Mouse (Mus musculus) embryo, embryonic 9.5 days (tissue): ENCODE results near the gene Psmg4.
A peak's percentile ranks its signal among the peaks of the same experiment; 100 is the strongest.

Experiments used
- DNase-seq: peaks from one replicate; pipeline ENCODE4 v3.0.0-alpha.2; 2017; ENCODE audit errors: extremely low spot score

Psmg4 gene

DNA sequence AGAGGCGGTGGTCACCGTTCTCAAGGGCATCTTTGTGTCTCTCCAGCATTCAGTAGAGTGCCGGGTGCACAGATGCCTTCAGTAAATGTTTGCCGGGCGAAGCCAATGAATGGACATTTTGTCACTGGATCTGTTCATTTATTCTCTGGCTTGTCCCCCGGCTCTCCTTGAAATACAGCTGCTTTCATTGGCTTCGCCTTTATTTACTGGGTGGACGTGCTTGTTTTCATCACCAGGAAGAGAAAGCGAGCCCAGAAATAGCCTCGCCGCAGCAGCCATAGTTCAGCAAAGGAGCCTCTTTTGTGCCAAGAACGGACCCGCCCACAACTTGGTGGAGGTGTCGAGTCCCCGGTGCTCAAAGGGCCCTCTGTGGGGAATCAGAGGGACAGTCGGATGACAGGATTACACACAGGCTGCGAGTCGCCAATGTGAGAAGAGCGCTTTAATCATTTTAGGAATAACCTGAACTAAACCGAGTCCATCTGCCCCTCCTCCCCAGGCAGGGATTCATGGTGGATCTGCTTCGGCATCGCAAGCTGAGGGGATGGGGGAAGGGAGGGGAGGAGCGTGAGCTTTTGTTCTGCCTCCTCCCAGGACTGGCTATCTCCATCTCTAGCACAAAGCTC, 13.9 kb upstream of the Psmg4 start:
- DNase-seq, result peak; percentile 87

DNA sequence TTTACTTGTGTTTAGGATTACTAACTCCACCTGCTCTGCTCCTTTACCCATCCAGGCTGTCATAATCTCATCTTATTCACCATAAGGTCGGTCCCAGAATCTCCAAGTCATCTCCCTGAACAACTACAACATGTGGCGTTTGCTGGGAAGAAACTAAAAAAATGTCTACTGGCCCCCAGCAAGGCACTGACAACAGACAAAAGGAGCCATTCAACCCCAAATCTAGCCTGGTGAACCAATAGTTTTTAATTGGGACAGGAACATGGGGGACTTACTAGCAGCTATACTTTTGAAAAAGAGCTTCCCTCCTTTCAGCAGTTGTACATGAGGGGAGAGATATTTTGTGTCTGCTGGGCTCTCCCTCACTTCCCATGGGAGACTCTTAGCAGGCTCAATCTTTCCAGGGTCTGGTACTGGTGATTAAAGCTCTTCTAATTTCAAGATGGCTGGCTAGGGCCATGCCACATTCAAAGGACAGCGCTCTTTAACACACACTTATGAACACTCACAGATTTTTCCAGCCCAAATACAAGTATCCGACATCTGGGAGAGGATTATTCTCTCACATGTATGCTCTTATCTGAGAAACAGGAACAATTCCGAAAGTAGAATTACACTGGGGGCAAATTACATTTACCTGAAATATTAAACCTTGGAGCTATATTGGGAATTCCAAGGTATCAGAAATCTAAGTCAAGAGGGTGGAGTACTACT, 13.1 kb upstream of the Psmg4 start:
- DNase-seq, result no peak

DNA sequence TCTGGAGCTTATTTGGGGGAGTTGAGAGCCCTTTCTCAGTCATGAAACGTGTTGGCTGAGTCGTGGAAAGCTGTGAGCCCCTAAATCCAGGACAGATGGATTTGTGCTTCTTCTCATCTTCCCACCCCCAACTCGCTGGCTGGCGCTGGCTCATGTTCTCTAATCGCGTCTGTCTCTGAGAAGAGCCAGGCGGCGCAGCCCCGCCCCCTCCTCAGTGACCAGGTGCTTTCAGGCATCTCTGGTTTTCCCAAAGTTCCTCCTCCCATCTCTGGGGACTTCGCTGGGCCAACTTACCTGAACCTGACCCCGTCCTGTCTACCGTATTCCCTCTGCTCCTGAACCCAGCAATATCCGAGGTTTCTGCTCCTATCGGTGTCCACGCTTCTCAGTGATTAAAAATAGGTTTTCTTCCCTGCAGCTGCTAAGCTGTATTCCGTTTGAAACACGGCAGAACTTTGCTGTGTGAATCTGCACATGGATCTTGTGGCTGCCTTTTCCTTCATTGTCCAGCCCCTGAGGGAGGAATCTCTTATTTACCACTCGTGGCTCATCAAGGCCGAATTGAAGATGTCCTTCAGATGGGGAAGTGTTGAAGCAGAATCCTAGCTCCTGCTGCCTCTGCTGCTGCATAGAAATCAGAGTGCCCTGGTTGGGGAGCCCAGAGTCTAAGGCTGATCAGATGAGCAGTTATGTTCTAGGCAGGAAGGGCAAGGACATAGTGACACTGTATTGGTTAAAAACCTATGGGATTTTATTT, 12.3 kb upstream of the Psmg4 start:
- peak; percentile 66 for DNase-seq

DNA sequence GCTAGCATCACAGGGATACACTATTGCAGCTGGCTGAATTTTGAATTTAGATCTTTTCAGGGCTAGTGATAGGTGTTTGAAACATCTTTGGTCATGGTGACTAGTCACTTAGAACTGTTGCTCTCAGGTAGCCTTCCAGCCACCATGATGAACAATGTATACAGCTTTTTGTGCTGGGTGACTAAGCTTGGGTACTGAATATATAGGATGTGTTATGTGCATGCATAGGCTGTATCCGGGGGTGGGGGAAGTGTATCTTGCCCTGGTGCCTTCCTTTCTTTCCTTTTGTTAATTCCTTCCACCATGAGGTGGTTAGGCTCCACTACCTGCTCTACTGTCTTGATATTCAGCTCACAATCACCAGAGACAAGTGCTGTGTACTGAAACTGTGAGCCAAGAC, 11.3 kb upstream of the Psmg4 start:
- DNase-seq, result no peak

DNA sequence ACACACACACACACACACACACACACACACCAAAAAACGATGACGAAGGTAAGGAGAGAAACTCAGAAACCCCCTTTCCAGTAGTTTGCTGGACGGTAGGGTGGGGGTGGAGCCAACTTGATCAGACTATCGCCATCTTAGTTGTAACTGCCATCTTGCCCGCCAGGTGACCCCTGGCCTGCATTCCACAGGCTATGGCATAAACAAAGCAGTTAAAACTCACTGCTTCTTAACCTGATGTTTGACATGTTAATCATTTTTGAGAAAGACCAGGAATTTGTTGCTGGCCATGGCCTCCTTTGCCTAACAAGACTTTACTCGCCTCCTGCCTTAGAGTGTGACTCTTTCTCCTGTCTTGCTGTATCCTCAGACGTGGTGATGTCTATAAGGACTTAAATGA, 10.1 kb upstream of the Psmg4 start:
- DNase-seq, result no peak

DNA sequence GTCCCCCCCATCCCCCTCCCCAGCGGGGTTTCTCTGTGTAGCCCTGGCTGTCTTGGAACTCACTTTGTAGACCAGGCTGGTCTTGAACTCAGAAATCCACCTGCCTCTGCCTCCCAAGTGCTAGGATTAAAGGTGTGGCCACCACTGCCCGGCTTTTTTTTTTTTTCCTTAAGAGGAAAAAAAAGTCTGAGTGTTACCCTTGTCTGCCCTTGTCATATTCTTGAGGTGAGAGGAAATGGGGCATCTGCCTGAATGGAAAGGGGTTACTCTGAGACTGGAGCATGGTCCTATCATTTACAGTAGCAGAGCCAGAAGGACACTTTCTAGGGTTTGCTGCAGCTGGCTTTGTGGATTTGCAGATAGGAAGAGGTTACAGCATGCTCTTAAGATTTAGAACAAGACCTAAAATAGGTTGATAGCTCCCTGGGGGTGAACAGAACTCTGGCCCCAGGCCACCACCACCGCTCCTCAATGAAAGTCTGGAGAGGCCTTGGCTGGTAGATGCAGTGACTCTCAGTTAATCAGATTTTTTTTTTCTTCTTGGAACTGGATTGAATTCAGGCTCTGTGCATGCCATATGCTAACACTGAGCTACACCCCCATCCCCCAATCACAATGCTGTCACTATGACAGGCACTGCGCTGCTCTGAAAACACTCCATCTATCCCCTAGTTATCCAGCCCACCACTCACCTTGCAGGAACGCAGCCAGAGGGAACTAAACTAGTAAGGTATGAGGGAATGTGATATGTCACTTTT, 9.3 kb upstream of the Psmg4 start:
- DNase-seq, result no peak

DNA sequence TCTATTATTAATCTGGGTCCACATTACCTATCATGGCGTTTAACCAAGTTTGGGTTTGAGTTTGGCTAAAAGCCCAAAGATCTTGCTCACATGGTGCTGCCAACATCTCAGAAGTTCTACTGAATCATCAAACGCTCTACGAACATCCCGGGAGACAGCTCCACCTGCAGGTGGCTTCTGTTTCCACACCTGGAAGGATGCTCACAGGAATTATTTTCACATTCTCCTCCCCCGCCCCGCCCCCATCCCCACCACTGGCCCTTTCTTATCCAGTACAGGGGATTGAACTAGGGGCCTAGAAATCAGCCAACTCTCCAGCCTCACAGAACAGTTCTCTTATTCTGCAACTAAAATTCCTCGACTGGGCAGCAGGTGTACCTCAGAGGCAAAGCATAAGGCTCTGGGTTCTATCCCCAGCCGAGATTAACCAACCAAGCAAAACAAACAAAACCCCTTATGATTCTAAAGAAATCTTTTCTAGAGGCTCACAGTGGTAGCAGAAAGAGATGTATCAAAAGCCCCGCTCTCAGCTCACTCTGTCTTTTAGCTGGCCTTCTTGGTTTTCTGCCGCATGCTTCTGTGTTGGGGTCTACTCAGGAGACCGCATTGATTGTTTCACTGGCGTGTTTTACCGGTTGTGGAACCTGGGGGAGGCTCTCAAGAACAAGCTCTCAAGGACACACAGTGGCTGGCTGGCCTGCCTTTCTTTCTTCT, 8.4 kb upstream of the Psmg4 start:
- DNase-seq, result peak; percentile 67

DNA sequence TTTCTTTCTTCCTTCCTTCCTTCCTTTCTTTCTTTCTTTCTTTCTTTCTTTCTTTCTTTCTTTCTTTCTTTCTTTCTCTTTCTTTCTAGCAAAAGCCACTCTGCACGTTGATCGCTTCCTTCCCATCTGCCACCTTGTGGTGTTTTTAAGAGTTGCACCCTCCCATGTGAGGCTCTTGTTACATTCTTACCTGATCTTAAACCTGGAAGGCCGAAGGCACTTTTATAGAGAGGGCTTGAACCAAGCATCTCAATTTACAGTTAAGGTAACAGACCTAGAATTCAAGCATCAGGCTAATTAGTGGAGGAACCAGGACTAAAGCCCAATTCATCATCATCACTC, 7.9 kb upstream of the Psmg4 start:
- DNase-seq, result peak; percentile 69

DNA sequence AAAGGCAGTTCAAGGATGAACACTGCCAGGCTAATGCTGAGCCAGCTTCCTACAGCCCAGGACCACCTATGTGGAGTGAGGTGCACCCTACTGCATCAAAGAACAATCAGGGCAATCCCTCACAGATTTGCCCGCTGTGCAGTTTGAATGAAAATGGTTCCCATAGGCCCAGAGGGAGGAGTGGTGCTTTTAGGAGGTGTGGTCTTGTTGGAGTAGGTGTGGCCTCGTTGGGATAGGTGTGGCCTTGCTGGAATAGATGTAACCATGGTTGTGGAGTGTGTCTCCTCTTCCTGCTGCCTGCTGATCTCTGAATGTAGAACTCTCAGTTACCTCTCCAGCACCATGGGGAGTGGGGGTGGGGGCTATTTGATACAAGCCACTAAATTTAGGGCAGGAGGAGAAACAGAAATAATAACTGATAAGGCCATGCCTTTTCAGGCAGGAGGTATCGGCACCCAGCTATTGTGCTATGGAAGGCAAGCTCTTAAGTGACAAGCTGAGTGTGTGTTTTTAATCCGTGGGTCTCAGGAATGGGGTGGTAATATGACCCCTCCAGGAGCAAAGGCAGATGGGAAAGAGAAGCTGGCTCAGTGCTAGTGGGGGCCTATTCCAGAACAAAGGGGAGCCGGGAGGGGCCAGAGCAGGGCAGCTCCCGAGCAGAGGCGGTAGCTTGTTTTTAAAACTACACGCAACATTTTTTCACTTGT, 6.5 kb upstream of the Psmg4 start:
- DNase-seq, result no peak

DNA sequence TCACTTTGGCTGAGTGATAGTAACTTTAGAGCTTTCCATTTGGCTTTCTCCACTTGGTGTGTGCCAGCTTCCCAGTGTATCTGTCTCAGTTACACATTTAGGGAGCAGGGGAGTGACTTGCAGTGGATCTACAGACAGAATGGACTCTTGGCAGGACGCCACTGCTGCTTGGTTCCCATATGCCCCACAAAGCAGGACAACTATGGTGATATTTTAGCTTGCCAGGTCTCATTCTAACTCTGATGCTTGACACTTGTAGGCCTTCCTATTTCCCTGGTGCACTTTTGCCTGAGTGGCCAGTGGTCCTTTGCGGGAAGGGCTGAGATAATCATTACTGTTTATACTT, 6.0 kb upstream of the Psmg4 start:
- no peak for DNase-seq

DNA sequence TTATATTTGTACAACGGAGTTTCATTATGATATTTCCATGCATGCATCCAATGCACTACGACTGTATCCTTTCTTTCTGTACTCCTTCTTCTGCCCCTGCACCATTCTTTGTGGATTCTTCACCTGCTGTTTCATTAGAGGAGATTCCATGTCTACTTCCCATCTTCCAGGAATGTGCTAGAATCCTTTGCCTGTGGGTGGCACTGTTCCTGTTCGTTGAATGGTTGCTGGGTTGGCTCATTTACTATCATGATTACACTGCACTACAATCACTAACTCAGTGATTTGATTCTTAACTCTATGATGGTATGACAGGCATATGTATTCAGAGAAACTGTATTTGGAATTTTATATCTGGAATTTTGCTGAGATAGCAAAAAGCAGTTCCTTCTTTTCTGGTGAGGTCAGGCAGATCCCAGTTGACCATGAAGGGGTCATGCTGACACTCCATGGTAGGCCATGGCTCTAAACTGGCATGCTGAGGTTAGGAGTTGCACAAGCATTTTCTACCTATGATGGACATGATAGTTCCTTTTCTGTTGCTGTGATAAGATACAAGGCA, 5.1 kb upstream of the Psmg4 start:
- no peak for DNase-seq

DNA sequence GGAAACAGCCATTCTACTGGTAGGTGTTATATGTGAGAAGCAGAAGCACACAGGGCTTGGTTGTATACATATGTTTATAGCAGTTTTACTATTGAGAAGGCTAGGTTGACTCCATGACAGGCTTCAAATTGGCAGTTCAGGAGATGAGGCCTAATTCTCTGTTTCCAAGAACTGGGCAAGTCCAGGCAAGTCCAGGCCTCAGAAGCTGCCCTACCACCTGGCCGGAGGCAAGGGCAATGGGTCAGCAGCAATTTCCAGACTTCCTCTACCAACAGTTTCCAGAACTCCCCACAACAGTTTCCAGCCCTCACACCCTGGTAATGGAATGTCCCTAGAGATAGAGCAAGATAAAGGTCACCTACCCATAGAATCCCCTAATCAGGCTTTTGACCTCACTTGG, 2.8 kb upstream of the Psmg4 start:
- DNase-seq, result no peak

DNA sequence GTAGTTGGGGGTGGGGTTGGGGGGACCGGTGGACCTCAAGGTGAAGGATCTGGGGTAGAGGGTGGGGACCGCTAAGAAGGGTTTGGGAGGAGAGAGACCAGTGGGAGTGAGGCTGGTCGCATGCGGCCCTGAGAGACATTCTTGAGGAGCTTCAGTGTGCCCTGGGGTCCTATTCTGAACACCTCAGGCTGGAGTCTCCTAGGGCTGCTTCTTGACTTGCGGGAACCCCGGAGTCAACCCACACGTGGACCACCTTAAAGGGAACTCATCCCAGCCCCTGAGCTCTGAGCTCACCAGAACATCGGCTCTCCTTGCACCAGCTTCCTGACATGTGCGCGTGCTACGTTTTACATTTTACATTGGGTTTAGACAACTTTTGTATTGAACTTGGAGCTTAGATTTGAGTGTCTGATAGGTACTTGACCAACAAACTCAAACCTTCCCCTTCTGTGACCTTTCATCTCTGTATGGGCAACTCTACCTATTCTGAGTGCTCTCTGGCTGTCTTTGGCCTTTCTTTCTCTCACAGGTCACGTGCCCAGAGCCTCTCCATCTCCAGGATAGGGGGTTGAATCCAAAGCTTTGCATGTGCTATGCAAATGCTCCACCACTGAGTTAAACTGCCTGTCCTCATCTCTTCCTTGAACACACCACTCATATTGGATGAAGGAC, 676 bp downstream of the Psmg4 start:
- DNase-seq, result no peak

DNA sequence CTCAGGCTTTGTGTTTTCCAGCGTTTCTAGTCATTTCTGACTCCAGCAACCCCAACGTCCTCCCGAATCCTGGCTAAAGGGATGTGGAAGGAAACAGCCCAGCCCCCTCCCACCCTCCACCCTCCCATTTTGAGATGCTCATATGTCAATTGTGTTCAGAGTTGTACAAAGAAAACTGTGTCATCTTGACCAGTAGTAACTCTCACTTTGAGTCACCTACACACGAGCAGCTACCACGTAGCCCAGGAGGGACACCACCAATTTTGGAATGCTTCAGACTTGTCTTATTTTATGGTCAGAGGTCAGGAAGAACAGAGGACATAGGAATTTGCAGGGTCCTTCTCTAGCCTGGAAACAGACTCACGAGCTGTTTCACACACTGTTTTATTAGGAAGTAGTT, 11.3 kb downstream of the Psmg4 start:
- no peak for DNase-seq

DNA sequence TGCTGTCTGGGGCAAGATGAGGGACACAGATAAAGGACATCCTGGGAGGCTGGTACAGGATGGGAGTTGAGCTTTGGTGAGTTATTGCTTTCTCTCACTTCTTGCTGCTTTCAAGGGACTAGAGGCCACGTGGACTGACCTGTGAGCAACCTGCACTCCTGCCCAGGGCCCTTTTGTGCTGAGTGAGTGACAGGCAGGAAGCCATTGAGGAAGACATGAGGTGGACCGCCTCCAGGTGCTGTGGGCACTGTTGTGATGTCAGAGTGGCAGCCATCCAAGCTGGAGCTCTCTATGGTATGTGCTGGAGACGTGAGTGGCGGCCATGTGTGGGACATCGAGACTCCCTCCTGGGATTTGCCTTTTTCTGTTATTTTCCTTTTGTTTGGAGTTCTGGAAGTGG, 18.9 kb downstream of the Psmg4 start:
- no peak for DNase-seq

DNA sequence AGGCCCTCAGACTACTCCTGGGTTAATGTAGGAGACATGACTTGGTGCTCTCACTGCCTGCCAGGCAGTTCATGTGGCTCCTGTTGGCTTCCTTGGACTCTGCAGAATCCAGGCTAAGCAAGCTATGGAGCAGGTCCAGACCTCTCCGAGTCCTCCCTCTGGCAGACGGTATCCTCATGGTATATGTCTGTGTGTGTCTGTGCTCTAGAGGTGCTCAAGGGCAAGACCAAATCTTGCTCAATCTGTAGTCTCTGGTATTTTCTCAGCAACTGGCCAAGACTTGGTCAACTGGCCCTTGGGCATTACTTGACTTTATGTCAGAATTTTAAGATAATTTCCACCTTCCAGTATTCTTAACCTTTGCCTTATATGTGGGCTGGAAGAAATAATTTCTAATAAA, 22.6 kb downstream of the Psmg4 start:
- no peak for DNase-seq

DNA sequence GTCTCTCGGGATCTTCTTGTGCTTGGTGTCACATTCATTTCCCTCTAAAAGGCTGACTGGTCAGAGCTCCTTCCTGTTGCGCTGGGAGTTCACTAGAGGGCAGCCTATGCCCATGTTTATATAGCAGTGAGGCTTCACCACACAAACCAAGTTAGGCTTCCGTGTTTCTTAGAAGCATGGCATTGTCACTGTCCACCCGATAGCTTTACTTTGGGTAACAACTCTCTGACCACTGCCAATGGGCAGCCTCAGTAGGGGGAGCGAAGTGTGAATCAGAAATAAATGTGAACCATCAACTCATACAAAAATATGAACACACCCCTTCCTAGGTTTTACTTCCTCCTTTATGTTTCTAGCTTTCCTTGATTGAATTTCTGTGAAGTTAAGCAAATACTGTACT, 24.8 kb downstream of the Psmg4 start:
- DNase-seq, result peak; percentile 67

DNA sequence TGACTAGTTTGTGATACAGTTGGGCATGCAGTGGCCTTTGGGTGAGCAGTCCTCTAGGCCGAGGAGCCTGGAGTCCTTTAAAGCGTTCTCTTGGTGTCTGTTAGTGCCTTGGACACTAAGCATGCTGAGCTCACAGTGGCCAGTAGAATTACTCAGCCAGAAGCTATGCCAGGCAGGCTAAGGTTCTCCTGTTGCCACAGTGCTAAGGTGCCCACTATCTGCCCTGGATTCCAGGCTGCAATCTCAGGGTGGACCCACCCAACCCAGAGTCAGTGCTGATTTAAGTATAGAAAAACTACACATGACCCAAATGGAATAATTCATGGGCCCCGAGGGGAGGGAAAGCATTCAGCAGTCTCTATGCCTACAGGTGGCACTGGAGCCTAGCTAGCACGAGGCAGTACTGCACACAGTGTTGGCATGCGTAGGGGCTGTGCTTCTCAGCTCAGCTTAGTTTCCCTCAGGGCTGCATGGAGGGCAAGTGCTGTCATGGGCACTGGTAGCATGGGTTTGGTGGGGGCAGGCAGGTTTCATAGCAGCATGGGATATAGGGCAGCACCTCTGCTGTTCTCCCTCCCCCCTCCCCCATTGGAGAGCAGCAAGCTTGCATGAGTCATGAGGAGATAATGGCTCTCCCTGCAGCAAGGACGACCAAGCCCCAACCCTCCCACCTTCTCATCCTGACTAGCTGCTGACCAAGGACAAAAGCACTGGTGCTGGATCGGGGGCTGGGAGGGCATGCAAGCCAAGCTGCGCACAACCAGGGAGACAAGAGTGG, 29.8 kb downstream of the Psmg4 start:
- DNase-seq, result no peak

DNA sequence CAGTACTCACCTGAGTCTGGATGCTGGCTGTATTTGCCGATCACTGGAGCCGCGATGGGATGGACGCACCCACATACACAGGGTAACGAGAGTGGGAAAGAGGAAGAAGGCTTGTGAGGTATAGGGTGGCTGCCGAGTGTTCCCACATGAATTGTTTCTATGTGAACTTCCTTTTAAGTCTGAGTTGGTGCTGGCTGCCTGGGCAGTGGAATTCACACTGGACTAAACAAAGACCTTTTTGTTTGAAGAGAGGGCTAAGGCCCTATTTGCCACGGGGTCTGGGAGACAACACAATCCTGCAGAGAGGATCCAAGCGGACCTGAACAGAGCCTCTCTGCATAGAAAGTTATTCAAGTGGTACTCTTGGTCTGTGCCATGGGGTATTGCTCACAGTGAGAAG, 30.6 kb downstream of the Psmg4 start:
- DNase-seq, result peak; percentile 8

DNA sequence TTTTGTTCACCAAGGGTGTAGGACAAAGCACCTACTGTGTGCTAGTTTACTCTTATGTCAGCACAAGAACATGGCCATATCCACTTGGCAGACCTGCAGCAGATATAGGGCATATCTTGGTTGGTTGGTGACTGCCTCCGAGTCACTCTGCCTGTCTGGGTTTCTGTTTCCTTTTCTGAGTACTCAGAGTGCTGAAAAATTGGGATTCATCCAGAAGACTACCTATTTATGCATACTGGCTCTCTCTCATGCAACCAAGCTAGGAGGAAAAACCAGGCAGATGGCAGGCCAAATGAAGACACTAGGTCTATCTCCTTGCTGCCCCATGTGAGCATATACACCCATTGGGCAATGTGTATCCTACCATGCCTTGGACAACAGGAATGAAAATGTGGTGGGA, 32.9 kb downstream of the Psmg4 start:
- no peak for DNase-seq
